Mouse (Mus musculus): ENCODE measurements around the gene Eif2s3x. TPM values are rescaled to one million over a fixed set of nuclear protein-coding genes. Genes with fewer than 3 reads are reported as not detected.

Eif2s3x gene
- total RNA-seq, 2 experiments from 2014 or later: 154 to 213 TPM

Other genes with a start within 250 kb of the Eif2s3x start
- gene AU015836, start 244.2 kb downstream of the Eif2s3x start, total RNA-seq (2021): not detected
- gene Zfx, start 89.2 kb downstream of the Eif2s3x start, total RNA-seq (2021): 10 to 100 TPM; 32.3 to 36.2 TPM
- gene Klhl15, start 21.7 kb upstream of the Eif2s3x start, total RNA-seq (2021): 10 to 100 TPM; 19.0 to 20.4 TPM
- not detected for gene Fam90a1b, start 153.9 kb upstream of the Eif2s3x start, total RNA-seq (2021)
- 10 to 100 TPM; 64.9 to 74.9 TPM for gene Apoo, start 154.3 kb upstream of the Eif2s3x start, total RNA-seq (2021)